Mouse (Mus musculus) CH12.LX (cell line): Measurements from ENCODE around the gene Slc38a3.

Experiments
- CTCF ChIP-seq, 2 experiments: IDR thresholded peaks in 1 of 2; conservative IDR thresholded peaks in 1 of 2; 2 replicates each; pipeline ENCODE4 v1.5.1; 2011 to 2012; ENCODE audit warnings: low read depth in 2 of 2, low read length in 2 of 2, improper control_type of control experiment in 1 of 2, inconsistent platforms in 1 of 2, mild to moderate bottlenecking in 1 of 2, moderate library complexity in 1 of 2
- GABPA ChIP-seq: IDR thresholded peaks from 2 replicates; pipeline ENCODE4 v1.6.1; 2012; ENCODE audit warnings: low read depth, low read length, improper control_type of control experiment, inconsistent platforms; ENCODE audit not compliant: insufficient replicate concordance
- MAX ChIP-seq: IDR thresholded peaks from 2 replicates; pipeline ENCODE4 v1.6.1; 2011; ENCODE audit warnings: low read length, improper control_type of control experiment
- MYC ChIP-seq: IDR thresholded peaks from 2 replicates; pipeline ENCODE4 v1.6.1; 2011; ENCODE audit warnings: low read depth, mild to moderate bottlenecking, improper control_type of control experiment, low read length
- RCOR1 ChIP-seq: conservative IDR thresholded peaks from 2 replicates; pipeline ENCODE4 v1.6.1; 2012; ENCODE audit warnings: low read depth, mild to moderate bottlenecking, inconsistent platforms, low read length, improper control_type of control experiment
- SMC3 ChIP-seq: IDR thresholded peaks from 2 replicates; pipeline ENCODE4 v1.6.1; 2011; ENCODE audit warnings: low read depth, low read length, improper control_type of control experiment
- TBP ChIP-seq: conservative IDR thresholded peaks from 2 replicates; pipeline ENCODE4 v1.6.1; 2011; ENCODE audit warnings: low read depth, low read length, improper control_type of control experiment
- USF1 ChIP-seq: IDR thresholded peaks from 2 replicates; pipeline ENCODE4 v1.6.1; 2014; ENCODE audit warnings: low read depth, mild to moderate bottlenecking, inconsistent platforms, low read length, improper control_type of control experiment
- USF2 ChIP-seq: conservative IDR thresholded peaks from 2 replicates; pipeline ENCODE4 v1.6.1; 2011; ENCODE audit warnings: low read depth, low read length, improper control_type of control experiment
- ZKSCAN1 ChIP-seq: IDR thresholded peaks from 2 replicates; pipeline ENCODE4 v1.6.1; 2012; ENCODE audit warnings: low read depth, inconsistent platforms, low read length, improper control_type of control experiment, borderline replicate concordance

GRCm38 (mm10) chr9:107619546-107619879 is 49.8 kb downstream of the Slc38a3 start:
- TF ChIP-seq CTCF (conservative IDR thresholded peaks at IDR 0.05 in 1 of 2, IDR thresholded peaks at IDR 0.05 in 1 of 2; ENCODE audit: low read depth in 2 of 2, low read length in 2 of 2) (no peak), USF1 (no peak), MYC (no peak), MAX (no peak), USF2 (no peak), SMC3 (no peak), GABPA (no peak), TBP (no peak), ZKSCAN1 (no peak), RCOR1 (no peak)
